Mouse (Mus musculus) lung, adult 2 months (tissue): Measurements from ENCODE around the gene Lsamp.

Source experiments
- CTCF ChIP-seq: fragments of 200-500 bp; IDR thresholded peaks from 2 replicates; pipeline ENCODE4 v1.5.1; 2011; ENCODE audit warnings: mild to moderate bottlenecking, low read length, control low read depth; ENCODE audit not compliant: insufficient read depth
- POLR2A ChIP-seq: fragments of 200-500 bp; IDR thresholded peaks from 2 replicates; pipeline ENCODE4 v1.6.1; 2011; ENCODE audit warnings: low read depth, mild to moderate bottlenecking, control low read depth, low read length, borderline replicate concordance; ENCODE audit errors: extremely low read depth

DNA sequence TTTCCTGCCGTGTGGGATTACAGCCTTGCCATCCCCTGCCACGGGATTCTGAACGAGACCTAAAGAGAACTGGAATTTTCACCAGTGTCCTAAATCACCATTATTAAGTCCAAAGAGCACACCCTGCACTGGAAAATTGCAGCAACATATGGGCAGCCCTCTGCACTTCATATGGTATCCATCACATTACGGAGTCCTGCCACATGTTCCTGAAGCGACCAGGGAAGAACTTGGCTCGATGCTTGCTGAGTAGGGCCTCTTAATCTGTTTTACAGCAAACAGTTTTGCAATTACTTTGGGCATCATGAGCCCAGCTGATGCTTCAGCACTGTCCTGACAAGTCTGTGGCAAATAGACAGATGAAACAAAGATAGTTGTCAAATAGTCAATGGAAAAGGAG lies 1836.2 kb downstream of the Lsamp start:
- no peak for TF ChIP-seq POLR2A
- TF ChIP-seq CTCF = no peak
